Mouse (Mus musculus): Measurements from ENCODE around the gene Trpm3.

DNA sequence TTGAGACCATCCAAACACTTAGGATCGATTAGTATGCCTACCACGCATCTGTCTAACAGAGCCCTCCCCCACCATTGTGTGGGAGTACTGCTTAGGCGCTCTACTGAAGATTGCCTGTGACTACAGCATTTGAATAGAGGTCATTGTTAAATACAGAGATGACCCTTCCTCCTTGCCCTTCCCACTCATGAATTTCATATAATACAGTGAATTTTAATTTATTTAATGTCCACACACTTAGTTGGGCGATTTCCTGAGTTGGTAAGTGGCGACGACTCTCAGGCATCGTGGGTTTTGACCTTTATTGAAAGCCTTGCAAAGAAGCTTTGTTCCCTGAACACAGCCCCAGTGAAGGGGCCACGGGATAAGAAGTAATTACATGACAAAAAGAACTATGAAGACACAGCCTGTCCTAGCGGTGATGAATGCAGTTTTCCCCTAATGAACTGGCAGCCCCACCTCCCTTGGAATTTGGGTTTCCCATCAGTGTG is 684.7 kb downstream of the Trpm3 start:
- TF ChIP-seq GATA1 (IDR thresholded peaks at IDR 0.05; ENCODE audit: borderline replicate concordance, low read length) (no peak), FLI1 (IDR thresholded peaks at IDR 0.05; ENCODE audit: low read length) (no peak)
